Mouse (Mus musculus) CD8-positive naive resting alpha-beta T cell, adult 57 days (primary cell): ENCODE results near the gene Dgkk. TPM values are rescaled to one million over a fixed set of nuclear protein-coding genes. Genes with fewer than 3 reads are reported as not detected.

Experiments
- total RNA-seq: library from RNA; stranded (reverse); gene quantifications from one replicate; pipeline ENCODE4 v1.2.4, GENCODE M21; 2023

Gene Dgkk
- not detected for total RNA-seq

DNA sequence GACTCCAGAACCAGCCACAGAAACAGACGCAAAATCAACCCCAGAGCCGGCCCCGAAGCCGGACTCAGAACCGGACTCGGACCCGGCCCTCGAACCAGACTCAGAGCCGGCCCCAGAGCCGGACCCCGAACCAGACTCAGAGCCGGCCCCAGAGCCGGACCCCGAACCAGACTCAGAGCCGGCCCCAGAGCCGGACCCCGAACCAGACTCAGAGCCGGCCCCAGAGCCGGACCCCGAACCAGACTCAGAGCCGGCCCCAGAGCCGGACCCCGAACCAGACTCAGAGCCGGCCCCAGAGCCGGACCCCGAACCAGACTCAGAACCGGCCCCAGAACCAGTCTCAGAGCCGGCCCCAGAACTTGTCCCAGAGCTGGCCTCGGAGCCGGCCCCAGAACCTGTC lies at the start of gene Dgkk:
Gene Dgkk, plus strand, starts transcription at position 301 of the 400 bp plus-strand sequence.

